Mouse (Mus musculus): Measurements from ENCODE around the gene Cat. TPM values are rescaled to one million over a fixed set of nuclear protein-coding genes. Genes with fewer than 3 reads are reported as not detected.
A peak's percentile ranks its signal among the peaks of the same experiment; 100 is the strongest.

Cat gene
- 83.5 and 96.8 TPM in 2 replicates for polyA plus RNA-seq (2015; fragmentation: Nextera tagmentation; extraction: Ambion mirVana)

GRCm38 (mm10) chr2:103484617-103485401, at the start of gene Cat:
Gene Cat (minus strand): TSS chr2:103485160.
- WGBS: 0% methylated on average over 41 of the region's 41 CpGs
- peak within 1 kb of the TSS; percentile 96 for H3K27ac ChIP-seq (replicated peaks)
- ATAC-seq (ENCODE audit: low FRiP score, low read depth): peak; percentile 99
- peak within 1 kb of the TSS; percentile 92 for H3K9ac ChIP-seq
- peak within 1 kb of the TSS; percentile 82 for H3K4me3 ChIP-seq
- H3K27me3 ChIP-seq: no peaks in the 10 kb centered on the region
- H3K36me3 ChIP-seq: no peaks in the 10 kb centered on the region
- H3K4me1 ChIP-seq (replicated peaks): peaks cover 23% of the 10 kb centered on the region
- no peaks in the 10 kb centered on the region for H3K9me3 ChIP-seq
- peak within 1 kb of the TSS; percentile 77 for H3K4me2 ChIP-seq

GRCm38 (mm10) chr2:103525596-103525995, 40.6 kb upstream of the Cat start:
- Histone ChIP-seq H3K4me3 (no peak overlapping the region), H3K9me3 (no peaks in the 10 kb centered on the region), H3K27me3 (no peaks in the 10 kb centered on the region), H3K36me3 (no peaks in the 10 kb centered on the region), H3K4me1 (replicated peaks) (no peaks in the 10 kb centered on the region), H3K9ac (no peak overlapping the region), H3K4me2 (no peak overlapping the region), H3K27ac (replicated peaks) (no peak overlapping the region)
- WGBS: 87% methylated on average over 1 of the region's 1 CpGs
- ATAC-seq (ENCODE audit: low FRiP score, low read depth): no peak

- 73% methylated on average over 1 of the region's 1 CpGs for WGBS
- H3K27me3 ChIP-seq: no peaks in the 10 kb centered on the region
- H3K9me3 ChIP-seq: no peaks in the 10 kb centered on the region
These were observed 31.5 kb upstream of the Cat start for GRCm38 (mm10) chr2:103516472-103516871.

DNA sequence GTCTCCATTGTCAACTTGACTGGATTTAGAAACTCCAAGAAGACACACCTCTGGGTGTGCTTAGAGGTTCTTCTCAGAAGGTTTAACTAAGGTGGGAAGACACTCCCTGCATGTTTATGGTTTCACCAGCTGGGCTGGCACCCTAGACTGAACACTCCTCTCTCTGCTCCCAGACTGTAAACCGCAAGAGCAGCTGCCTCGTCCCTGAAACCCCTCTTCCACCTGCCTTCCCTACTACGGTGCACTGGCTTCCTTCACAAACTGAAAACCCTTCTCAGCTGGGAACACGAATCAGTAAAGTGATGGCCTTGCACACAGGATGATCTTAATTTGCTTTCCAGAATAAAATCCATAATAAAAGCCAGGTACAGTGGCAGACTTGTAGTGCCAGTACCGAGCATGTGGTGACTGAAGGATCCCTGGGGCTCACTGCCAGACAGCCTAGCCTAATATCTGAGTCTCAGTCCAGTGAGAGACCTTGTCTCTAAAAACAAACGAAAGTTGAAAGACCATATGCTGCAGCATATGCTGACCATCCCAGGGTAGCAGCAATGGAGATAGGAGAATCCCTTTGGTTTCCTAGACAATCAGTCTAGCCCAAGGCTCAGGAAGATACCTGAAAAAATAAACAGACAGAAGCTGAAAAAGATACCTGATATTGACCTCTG, 30.7 kb upstream of the Cat start:
- no peaks in the 10 kb centered on the region for H3K27me3 ChIP-seq
- no peak overlapping the region for H3K4me2 ChIP-seq
- no peaks in the 10 kb centered on the region for H3K4me1 ChIP-seq (replicated peaks)
- H3K36me3 ChIP-seq: no peaks in the 10 kb centered on the region
- H3K27ac ChIP-seq (replicated peaks): no peak overlapping the region
- H3K9ac ChIP-seq: no peak overlapping the region
- H3K4me3 ChIP-seq: no peak overlapping the region
- H3K9me3 ChIP-seq: no peaks in the 10 kb centered on the region
- 72% methylated on average over 6 of the region's 6 CpGs for WGBS
- ATAC-seq (ENCODE audit: low FRiP score, low read depth): no peak

More at GRCm38 (mm10) chr2:103516472-103516871, 31.5 kb upstream of the Cat start:
- Histone ChIP-seq H3K4me2 (no peak overlapping the region), H3K9ac (no peak overlapping the region), H3K4me3 (no peak overlapping the region), H3K4me1 (replicated peaks) (no peaks in the 10 kb centered on the region), H3K27ac (replicated peaks) (no peak overlapping the region), H3K36me3 (no peaks in the 10 kb centered on the region)
- no peak for ATAC-seq (ENCODE audit: low FRiP score, low read depth)

DNA sequence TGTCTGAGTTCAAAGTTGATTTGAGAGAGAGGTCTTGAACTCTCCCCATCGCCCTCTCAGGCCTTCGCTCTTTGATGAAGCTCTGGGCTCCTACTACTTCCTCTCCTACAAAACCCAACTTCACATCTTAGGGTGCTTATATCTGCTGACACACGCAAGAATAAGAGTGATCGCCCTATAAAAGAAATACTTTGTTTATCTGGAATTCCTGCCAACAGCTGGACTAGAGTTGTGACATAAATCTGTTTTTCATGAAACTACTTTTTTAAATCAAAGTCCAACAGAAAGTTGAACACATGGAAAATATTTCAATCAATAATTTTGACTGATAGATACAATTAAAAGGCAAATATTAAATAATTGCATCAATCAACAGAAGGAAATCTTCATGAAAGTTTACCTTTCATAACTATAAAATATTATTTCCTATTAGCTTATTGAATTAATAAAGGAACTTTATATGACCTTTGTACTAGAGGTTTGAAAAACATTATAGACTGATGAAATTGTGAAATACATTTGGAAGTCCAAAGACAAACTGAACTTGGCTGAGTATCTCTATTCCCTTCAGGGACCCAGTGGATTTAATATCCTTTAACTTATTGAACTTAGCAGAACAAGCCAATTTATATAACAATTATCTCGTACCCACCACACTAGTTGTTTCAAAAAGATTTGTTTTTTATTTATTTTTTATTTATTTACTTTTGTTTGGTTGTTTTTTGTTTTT, 27.3 kb upstream of the Cat start:
- no peak overlapping the region for H3K4me2 ChIP-seq
- no peaks in the 10 kb centered on the region for H3K36me3 ChIP-seq
- WGBS: 91% methylated on average over 5 of the region's 5 CpGs
- no peaks in the 10 kb centered on the region for H3K9me3 ChIP-seq
- H3K4me1 ChIP-seq (replicated peaks): no peaks in the 10 kb centered on the region
- H3K4me3 ChIP-seq: no peak overlapping the region
- no peaks in the 10 kb centered on the region for H3K27me3 ChIP-seq
- no peak overlapping the region for H3K27ac ChIP-seq (replicated peaks)
- no peak overlapping the region for H3K9ac ChIP-seq
- no peak for ATAC-seq (ENCODE audit: low FRiP score, low read depth)

DNA sequence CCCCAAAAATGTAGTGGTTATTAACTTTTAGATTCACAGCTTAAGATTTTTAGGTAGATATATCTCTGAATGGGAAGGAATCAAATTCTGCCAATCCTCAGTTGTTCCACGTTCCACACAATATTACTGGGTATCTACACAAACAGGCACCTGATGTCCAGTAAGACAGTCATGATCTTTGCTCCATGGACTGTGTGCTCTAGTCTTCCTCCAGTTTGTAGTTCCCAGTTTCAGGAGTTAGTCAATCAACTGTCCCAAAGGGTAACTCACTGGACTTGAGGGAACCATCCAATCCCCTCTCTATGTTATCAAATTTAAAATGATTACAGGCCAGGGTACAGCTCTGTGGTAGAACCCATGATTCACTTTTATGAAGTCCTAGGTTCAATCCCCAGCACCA, 26.7 kb upstream of the Cat start:
- ATAC-seq (ENCODE audit: low FRiP score, low read depth): no peak
- Histone ChIP-seq H3K4me1 (replicated peaks) (no peaks in the 10 kb centered on the region), H3K4me3 (no peak overlapping the region), H3K9me3 (no peaks in the 10 kb centered on the region), H3K4me2 (no peak overlapping the region), H3K27ac (replicated peaks) (no peak overlapping the region), H3K9ac (no peak overlapping the region), H3K36me3 (no peaks in the 10 kb centered on the region), H3K27me3 (no peaks in the 10 kb centered on the region)
- 91% methylated on average over 1 of the region's 1 CpGs for WGBS

- H3K9ac ChIP-seq: no peak overlapping the region
- no peaks in the 10 kb centered on the region for H3K36me3 ChIP-seq
- H3K27me3 ChIP-seq: no peaks in the 10 kb centered on the region
- no peak for ATAC-seq (ENCODE audit: low FRiP score, low read depth)
- H3K4me3 ChIP-seq: no peak overlapping the region
- no peaks in the 10 kb centered on the region for H3K9me3 ChIP-seq
- H3K4me1 ChIP-seq (replicated peaks): no peaks in the 10 kb centered on the region
- no peak overlapping the region for H3K27ac ChIP-seq (replicated peaks)
- H3K4me2 ChIP-seq: no peak overlapping the region
- 92% methylated on average over 1 of the region's 1 CpGs for WGBS
These were observed 26.1 kb upstream of the Cat start for GRCm38 (mm10) chr2:103511042-103511441.

DNA sequence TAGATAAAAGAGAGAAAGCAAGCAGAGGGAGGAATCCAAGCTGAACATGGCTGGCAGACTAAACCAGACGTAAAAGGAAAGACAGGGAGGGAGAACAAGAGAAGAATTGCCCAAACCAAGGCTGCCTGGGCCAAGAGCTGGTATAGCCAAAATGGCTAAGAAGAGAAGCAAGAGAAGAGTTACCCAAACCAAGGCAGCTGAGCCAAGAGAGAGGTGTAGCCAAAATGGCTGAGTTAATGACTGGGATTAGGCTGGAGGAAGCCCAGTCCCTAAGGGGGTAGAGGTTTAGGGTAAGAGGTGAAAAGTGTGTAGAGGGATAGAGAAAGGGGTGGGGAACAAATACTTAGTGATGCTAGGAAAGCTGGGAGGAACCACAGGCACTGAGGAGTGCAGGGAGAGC, 22.7 kb upstream of the Cat start:
- no peaks in the 10 kb centered on the region for H3K27me3 ChIP-seq
- no peaks in the 10 kb centered on the region for H3K4me1 ChIP-seq (replicated peaks)
- no peak overlapping the region for H3K9ac ChIP-seq
- H3K36me3 ChIP-seq: no peaks in the 10 kb centered on the region
- no peak overlapping the region for H3K4me2 ChIP-seq
- ATAC-seq (ENCODE audit: low FRiP score, low read depth): no peak
- H3K9me3 ChIP-seq: peaks cover 5% of the 10 kb centered on the region; the same call in 1 of the 2 replicates
- no peak overlapping the region for H3K27ac ChIP-seq (replicated peaks)
- H3K4me3 ChIP-seq: no peak overlapping the region
- 96% methylated on average over 1 of the region's 1 CpGs for WGBS

DNA sequence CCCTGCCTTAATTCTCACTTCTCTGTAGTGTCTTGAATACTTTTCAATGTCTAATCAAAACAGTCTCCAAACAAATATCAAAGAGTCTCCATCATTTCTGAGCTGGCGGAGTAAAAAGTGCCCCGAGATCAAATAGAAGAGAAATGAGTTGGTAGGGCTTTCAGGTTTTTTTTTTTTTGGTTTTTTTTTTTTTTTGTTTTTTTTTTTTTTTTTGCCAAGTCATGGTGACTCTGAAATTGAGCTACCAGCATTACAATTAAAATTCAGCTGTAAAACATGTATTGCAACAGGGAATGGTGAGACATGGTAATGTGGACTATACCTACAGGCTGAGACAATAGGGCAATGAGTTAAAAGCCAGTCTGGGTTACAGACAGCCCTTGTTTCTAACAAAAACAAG, 21.0 kb upstream of the Cat start:
- Histone ChIP-seq H3K27ac (replicated peaks) (no peak overlapping the region), H3K9ac (no peak overlapping the region), H3K4me2 (no peak overlapping the region), H3K4me3 (no peak overlapping the region), H3K27me3 (no peaks in the 10 kb centered on the region), H3K36me3 (no peaks in the 10 kb centered on the region), H3K9me3 (peaks cover 5% of the 10 kb centered on the region; the same call in 1 of the 2 replicates), H3K4me1 (replicated peaks) (no peaks in the 10 kb centered on the region)
- WGBS: 98% methylated on average over 2 of the region's 2 CpGs
- no peak for ATAC-seq (ENCODE audit: low FRiP score, low read depth)

GRCm38 (mm10) chr2:103504463-103504862, 19.5 kb upstream of the Cat start:
- Histone ChIP-seq H3K27ac (replicated peaks) (no peak overlapping the region), H3K36me3 (no peaks in the 10 kb centered on the region), H3K4me1 (replicated peaks) (no peaks in the 10 kb centered on the region), H3K9ac (no peak overlapping the region), H3K4me3 (no peak overlapping the region), H3K9me3 (peaks cover 5% of the 10 kb centered on the region; the same call in 1 of the 2 replicates), H3K4me2 (no peak overlapping the region), H3K27me3 (no peaks in the 10 kb centered on the region)
- WGBS: 93% methylated on average over 1 of the region's 1 CpGs
- ATAC-seq (ENCODE audit: low FRiP score, low read depth): no peak

DNA sequence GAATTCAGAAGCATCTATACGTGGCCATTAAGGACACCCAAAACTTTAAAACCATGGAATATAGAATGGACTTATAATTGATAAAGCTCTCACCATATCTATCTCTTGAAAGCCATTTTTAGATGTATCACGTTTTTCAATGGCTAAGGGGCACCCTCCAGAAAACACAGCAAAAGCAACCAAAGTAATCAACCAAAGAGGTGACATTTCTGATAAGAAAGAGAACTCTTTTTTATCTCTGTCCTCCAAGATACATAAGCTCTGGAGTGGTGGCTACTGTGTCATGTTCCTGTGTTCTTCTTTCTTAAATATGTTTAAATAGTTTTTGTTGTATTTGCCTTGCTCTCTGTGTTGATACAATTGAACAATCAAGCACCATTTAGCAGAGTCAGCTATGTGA, 15.8 kb upstream of the Cat start:
- Histone ChIP-seq H3K4me1 (replicated peaks) (no peaks in the 10 kb centered on the region), H3K9ac (no peak overlapping the region), H3K27me3 (no peaks in the 10 kb centered on the region), H3K27ac (replicated peaks) (no peak overlapping the region), H3K36me3 (no peaks in the 10 kb centered on the region), H3K4me3 (no peak overlapping the region), H3K9me3 (peaks cover 5% of the 10 kb centered on the region; the same call in 1 of the 2 replicates), H3K4me2 (no peak overlapping the region)
- WGBS: 78% methylated on average over 2 of the region's 2 CpGs
- no peak for ATAC-seq (ENCODE audit: low FRiP score, low read depth)
